Mouse (Mus musculus): ENCODE measurements around the gene Grap. TPM values are rescaled to one million over a fixed set of nuclear protein-coding genes. Genes with fewer than 3 reads are reported as not detected.
"Not testable (repeated sequence)": the region's sequence is repeated elsewhere in the genome, so short reads cannot be mapped to it uniquely, and the experiment has no call there.

Grap gene
- total RNA-seq (2021), result 12.3 and 27.0 TPM in 2 replicates
- long read RNA-seq, experiment 1, transcript Grap-201 (5 exons, 1,662 nt), result major isoform, 30 of 36 reads
- long read RNA-seq, experiment 1, partial matches to known transcripts, result 1 of 36 reads
- long read RNA-seq, experiment 1, other reads (novel, unspliced or antisense), result 5 of 36 reads
- long read RNA-seq, experiment 2, transcript Grap-201 (5 exons, 1,662 nt), result major isoform, 12 of 15 reads
- long read RNA-seq, experiment 2, partial matches to known transcripts, result 0 of 15 reads
- long read RNA-seq, experiment 2, other reads (novel, unspliced or antisense), result 3 of 15 reads

DNA sequence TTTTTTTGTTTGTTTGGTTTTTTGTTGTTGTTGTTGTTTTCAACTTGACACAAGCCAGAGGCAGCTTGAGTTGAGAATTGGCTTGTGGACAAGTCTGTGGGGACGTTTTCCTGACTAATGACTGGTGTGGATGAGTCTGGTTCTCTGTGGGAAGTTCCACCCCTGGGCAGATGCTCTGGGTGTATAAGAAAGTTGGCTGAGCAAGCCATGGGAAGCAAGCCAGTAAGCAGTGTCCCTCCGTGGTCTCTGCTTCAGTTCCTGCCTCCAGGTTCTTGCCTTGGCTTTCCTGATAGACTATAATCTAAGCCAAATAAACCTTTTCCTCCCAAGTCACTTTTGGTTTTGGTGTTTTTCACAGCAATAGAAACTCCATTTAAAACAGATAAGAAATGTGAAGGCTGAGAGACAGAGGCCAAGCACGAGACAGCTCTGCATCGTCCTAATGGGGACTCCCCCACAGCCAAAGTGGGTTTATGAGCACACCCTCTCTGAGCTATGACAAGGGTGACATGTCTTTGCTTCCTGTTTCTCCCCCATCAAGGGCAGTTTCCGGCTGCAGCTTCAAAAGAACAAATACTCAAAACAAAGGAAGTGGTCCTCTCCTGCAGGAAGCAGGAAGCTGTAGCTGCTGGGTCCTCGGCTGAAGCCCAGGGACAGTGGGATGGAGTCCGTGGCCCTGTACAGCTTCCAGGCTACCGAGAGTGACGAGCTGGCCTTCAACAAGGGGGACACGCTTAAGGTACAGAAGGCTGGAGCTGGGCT, at the start of gene Grap:
Grap (plus strand) TSS at position 580 of the 762 bp plus-strand sequence.
- DNase-seq, result peak; percentile 44

DNA sequence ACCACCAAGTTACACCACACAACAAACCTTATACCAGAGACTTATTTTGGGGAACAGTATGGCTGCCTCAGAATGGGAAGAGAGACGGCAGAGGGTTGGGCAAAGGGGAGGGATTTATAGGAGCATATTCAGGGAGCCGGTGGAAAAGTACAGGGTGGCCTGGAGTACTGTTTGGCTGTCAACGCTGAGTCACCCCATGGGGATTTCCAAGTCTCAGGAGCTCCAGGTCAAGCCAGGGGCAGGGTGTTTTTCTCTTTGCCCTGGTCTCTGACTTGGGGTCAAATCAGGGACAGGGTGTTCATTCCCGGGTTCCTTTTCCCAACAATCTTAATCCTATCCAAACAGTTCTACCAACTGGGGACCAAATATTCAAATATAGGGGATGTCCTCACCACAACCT, 45.0 kb upstream of the Grap start:
- peak; percentile 58 for DNase-seq

DNA sequence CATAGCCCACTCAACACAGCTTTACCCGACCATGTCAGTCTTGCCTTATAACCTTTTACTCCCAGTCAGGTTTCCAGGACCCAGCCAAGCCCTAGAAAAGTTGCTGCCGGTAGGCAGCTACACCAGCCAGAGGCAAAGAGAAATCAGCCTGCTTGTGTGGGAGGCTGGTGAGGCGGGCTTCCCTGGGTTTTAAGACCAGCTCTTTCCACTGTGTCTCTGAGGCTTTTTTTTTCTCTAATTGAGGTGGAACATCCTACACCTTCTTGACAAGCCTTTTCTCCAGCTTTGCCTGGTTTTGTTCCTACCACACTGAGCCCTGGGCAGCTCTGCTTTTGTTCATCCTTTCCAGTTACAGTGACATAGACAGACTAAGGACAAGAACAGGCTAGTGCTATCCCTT, 41.9 kb upstream of the Grap start:
- DNase-seq, result no peak

DNA sequence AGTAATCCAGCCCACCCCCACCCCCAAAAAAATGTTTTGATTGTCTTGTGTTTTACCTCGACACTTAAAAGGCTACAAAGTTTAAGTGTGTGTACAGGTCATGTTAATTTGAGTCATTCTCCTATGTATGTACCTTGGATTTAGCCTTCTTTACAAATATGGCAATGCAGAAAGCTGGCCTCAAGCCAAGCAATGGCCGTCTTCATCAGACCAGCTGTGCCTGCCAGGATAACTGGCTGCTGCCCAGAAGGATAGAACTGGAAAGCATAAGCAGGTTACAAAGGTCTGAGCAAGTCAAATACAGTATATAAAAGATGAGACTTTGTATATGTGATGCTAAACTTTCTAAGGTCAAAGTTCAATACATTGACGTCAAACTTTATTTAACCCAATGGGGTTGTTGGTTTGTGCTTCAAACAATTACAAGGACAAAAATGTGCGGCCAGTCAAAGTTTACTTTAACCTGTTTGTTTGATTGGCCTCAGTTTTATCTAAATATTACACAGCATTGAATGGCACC, 40.9 kb upstream of the Grap start:
- no peak for DNase-seq

DNA sequence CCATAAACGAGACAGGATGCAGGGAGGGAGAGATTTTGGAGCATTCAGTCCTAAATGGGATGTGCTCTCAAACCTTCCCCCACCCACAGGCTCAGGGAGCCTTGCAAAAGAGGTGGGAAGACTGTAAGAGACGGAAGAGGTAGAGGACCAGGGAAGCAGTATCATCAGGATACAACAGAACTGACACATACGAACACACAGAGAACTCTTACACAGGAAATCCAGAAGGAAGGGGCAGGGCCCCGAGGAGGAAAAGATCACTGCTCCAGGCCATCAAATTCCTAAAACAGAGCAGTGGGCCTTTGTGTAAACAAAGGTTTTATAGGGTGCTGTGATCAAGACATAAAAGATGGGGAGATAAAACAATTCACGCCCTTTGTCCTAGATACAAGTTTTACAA, 38.7 kb upstream of the Grap start:
- no peak for DNase-seq

DNA sequence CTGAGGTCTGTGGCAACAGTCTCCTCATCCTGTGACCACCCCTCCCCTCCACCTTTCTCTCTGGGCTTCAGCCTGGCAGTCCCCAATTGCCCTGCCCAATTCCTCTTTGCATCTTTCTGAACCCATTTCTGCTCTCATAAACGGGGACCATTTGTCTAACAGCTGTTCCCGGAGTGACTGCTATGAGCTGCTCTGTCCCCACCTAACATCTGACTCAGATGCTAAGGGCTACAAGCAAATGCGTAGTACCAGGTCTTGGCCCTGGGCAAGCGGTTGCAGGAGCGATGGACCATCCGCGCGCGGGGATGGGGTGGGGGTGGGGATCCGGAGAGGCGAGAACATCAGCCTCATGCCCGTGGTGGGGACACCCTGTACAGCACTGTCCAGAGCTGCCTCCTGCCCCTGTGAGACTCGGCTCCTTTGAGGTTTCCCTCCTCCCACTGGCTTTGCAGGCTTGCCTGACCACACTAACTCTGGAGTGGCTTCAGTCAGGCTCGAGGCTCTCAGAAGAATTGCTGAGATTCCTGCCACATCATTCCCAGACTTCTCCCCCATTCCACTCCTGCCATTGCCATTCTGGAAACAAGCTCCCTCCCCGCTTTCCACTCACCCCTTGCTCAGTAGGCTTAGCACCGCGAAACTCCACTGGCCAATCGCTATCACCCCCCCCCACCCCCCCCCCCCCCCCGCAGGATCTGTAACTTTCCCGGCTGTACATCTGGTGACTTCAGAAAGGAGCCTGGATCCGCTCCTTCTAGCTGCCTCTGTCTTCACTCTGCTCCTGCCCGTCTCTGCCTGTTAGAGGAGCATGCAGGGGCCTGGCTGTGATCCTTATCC, 37.2 kb upstream of the Grap start:
- peak; percentile 42 for DNase-seq

DNA sequence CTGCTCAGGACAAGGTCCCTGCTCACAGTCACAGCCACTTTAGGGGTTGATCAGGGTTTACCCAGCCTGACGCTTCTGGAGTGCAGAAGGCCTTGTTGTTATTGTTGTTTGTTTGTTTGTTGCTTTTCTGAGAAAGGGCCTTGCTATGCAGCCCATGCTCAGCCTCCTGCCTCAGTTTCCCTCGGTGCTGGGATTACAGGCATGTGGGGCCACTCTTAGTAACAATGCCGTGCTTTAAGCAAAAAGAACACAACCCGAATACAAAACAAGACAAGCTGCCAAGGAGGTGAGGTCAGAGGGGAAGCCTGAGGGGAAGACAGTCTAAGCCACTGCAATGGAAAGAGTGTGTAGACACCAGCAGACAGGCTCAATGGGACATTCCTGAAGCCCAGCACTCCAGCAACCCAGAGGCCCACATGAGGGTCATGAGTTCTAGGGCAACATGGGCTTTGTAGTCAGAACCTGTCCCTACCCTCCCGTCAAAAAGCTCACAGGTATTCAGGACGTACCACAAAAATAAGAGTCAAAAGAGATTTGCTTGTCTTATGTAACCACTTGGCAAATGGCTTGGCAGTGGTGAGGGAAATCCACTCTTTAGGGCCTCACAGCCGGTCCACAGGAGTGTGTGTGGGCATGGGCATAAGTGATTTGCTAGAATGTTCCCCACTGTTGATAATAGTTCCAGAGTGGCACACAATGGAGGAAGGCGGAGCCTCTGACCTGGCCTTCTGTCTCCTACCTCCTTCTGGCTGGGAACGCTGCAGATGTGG, 36.4 kb upstream of the Grap start:
- DNase-seq, result no peak

DNA sequence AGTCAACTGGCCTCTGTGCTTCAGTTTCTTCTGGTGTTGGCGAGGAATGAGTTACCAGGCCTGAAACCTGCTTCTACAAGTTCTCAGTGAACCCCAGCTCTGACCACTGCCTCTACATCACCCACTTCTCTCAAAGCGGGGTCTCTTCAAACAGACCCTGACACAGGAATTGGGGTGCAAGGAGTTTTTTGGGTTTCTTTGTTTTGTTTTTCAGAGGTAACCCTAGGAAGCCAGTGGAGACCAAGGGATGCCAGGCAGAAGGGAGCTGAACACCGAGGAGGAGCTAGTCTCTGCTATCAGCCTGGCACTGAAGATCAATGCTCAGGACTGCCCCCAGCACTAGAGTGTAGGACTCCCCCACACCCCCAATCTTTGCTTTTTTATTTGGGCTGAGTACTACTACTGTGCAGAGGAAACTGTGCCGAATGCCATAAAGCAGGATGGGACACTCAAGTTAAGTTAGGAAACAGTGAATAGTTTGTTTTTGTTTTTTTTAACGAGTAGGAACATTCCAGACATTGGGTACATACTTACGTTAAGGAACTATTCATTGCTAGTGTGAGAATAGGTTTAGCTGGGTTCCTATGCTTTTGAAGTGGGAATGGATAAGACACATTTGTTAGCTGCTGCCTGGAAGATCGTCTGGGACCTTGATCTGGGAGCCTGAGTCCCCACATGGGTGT, 35.6 kb upstream of the Grap start:
- DNase-seq, result no peak

DNA sequence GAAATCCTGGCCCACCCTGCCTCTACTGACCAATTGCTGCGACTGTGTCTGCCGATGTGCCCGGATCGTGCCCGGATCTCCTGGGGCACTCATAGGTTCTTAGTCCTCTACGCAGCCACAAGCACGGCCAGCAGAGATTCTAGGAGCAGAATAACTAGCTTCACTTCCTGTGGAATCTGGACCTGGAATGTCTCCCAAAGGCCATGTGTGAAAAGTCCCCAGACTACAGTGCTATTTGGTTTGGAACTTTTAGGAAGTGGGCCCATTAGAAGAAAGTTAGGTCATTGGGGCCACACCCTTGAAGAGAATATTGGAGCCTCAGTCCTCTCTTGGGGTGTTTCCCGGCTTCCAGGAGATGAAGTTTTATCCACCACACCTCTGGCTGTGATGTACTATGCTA, 34.9 kb upstream of the Grap start:
- no peak for DNase-seq

DNA sequence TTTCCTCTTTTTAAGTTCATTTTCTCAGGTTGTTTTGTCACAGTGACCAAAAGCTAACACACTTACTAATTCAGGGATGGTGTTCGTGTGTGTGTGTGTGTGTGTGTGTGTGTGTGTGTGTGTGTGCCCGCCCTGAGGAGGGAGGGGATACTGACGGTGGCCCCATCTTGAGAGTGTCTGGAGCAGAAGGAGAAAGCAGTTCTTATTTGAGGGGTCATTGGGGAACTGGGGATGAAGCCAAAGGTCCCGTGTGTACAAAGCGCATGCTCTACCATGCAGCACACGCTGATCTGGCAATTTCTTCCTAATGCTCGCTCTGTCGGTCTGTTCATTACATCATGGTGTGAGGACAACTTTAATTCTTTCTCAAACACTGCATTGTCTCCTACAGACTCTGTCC, 34.5 kb upstream of the Grap start:
- DNase-seq, result no peak

DNA sequence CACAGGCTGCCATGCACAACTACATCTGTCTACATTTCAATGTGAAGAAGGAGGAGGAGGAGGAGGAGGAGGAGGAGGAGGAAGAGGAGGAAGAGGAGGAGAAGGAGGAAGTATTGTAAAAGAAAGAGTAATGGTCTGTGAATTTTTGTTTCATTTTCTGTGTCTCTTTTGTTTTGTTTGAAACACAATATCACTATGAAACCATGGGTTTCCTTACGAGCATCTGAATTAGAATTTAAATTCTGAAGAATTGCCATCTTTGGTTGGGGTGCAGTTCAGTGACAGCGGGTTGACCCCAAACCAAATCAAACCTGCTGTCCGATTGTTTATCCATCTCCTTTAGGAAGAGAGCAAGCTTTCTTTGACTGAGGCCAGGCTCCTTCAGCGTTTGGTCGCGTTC, 33.7 kb upstream of the Grap start:
- DNase-seq, result no peak

DNA sequence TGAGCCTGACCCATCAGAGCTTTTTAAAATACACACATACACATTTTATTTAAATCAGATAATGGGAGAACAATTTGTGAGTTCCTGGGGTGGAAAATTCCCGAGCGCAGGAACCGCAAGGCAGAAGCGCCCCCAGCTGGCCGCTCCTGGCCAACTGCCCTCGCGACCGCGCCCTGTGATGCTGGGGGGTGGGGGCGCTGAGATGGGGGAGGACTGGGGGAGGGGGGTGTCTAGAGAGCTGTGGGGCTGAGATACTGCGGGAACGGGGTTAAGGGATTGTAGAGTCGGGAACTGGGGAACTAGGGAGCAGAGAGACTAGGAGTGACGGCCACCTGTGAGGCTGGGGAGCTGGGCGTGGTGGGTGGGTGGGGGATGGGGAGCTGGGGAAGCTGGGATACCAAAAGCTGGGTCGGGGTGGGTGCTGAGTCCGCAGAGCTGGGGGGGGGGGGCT, 33.2 kb upstream of the Grap start:
- DNase-seq, result peak; percentile 81

DNA sequence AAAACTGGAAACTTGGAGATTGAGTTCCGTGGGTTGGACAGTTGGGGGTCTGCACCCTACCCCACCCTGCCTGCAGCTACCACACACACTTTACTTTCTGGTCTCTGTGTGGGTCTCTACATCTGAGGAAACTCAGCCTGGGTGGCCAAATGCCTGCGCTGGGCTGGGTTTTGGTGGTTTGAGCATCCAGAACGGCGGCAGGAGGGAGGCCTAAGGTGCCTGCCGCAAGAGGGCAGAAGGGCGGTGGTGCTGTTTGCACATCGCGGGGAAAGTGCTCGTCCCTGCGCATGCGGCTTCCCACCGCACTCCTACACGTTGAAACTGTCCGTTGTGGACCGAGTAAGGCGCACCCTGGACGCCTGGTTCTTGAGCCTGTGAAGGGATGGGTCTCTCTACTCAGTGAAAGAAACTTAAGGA, 32.8 kb upstream of the Grap start:
- peak; percentile 90 for DNase-seq

DNA sequence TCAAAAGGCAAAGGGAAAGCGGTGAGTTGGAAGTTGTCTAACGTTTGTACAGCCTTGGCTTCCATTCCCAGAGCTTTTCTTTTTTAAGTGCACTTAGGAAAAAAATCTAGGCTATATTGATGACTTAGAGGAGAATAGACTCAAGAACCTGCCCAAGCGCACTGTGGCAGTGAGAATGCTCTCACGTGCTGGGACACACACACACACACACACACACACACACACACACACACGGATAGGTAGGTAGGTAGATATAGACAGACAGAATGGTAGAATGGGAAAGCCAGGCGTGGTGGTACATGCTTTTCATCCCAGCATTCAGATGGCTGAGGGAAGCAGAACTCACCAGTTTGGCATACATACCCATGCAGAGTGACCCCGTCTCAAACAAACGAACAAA, 32.3 kb upstream of the Grap start:
- DNase-seq, result no peak

DNA sequence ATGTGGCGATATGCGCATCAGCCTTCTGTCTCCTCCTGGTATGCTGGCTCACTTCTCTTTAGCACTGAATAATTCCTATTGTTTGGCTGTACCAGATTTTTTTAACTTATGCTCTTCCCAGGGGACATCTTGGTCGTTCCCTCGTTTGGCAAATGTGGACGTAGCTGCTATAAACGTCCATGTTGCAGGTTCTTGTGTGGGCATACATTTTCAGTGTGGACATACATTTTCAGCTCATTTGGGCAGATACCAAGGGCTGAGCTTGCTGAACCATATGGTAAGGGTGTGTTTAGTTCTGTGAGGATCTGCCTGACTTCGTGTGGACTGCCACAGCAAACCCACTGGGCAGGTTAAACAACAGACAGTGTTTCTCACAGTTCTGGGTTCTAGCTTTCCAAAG, 27.9 kb upstream of the Grap start:
- DNase-seq, result no peak

DNA sequence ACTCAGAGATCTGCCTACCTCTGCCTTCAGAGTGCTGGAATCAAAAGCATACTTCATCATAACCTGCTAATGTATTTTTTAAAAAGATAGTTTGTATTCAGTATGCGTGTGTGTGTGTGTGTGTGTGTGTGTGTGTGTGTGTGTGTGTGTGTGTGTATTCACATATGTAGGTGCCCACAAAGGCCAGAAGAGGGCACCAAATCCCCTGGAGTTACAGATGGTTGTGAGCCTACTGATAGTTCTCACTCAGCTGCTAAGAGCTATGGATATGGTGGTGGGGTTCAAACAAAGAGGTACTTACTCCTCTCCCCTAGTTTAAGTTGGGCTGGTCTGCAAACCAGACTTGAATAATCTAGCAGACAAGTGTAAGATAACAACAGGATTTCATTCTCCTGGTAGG, 26.6 kb upstream of the Grap start:
- DNase-seq, result no peak

DNA sequence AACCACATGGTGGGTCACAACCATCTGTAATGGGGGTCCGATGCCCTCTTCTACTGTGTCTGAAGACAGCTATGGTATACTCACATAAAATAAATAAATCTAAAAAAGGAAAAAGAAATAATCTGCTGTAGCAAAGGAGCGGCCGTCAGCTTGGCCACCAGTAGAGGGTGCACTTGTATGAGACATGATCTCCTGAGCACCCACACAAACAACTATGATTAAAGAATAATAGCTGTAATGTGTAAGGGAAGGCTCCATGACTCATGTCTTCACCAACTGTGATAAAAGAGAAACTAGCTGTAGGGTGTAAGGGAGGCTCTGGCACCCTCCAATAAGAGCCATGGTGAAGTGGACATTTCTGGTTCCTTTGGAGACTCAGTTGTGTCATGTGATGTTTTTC, 23.4 kb upstream of the Grap start:
- no peak for DNase-seq

DNA sequence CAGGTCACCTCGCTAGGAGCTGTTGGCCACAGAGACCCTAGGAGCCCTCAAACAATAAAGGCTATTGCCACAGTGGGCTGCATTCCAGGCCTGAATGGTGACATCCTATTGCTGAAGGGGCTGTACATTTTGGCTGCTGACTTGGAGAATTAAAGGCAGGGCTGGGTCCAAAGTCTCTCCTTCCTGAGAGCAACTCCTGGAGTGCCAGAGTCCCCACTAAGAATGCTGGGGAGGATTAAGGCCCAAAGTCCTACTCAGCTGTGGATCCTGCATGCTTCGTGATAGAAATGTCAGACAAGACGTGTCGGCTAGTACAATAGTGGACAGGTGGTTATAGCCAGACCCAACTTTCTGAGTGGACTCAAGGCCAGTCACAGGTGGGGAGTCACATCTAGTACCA, 16.8 kb upstream of the Grap start:
- DNase-seq, result not testable (repeated sequence)

DNA sequence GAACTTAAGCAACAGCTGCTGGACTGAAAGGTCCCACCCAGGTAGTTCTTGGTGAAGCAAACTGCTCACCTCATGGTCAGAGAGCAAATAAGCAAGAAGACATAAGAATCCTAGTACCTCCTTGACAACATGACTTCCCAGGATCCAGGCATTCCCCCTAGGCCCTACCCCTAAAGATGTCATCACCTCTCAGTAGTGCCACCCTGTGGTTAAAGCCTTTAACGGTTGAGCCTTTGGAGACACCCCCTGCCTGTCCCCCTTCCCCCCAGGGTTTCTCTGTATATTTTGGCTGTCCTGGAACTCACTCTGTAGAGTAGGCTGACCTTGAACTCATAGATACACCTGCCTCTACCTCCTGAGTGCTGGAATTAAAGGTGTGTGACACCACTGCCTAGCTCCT, 15.7 kb upstream of the Grap start:
- no peak for DNase-seq

DNA sequence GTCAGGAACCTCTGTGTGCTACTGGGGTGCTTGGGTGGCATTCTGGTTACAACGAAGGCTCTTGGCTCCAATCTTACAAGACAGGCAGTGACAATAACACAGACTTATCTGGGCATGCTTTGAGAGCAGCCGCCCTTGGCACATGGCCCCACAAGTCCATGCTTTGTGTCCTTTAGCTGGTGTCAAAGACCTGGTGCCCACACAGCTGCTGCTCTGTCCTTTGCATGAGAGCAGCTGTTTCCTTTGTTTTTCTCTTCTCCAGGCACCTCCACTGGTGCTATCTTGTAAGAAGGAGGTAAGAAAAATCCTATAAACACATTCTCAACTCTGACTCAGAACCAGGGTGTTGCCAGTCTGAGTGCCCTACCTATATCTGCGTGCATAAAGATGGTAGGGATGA, 15.2 kb upstream of the Grap start:
- no peak for DNase-seq

DNA sequence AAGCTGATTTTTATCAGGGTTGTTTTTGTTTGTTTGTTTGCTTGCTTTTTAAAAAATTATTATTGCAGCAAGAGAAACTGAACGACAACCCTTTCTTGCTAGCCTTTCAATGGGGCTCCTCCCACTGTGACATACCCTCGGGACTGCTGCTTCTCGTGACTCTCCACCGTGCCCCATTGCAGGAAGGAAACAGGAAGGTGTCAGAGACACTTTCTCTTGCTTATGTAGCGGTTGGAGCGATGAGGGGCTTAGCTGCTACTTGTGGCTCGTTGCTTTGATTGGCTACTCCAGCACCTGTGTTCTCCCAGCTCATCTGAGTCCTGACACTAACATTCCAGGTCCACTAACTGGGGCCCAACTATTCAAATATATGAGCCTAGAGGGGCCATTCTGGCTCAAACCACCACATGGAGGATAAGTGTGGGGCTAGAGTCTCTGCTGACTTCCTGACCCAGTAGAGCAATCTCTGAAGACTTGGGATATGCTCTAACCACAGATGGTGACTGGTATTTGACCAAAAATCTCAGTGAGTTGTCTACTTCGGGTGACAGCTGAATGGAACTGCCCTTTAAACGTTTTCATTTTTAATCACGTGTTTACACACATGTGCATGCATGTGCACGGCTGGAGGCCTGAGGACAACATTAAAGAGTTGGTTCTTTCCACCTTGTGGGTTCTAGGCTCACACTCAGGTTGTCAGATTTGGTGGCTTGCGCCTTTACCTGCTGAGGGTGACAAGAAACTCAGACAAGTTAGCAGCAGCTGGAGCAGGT, 14.1 kb upstream of the Grap start:
- peak; percentile 30 for DNase-seq

Data from adrenal gland, postnatal 14 days (tissue).